Mouse (Mus musculus): ENCODE results near the gene Cenpk. TPM values are rescaled to one million over a fixed set of nuclear protein-coding genes. Genes with fewer than 3 reads are reported as not detected.

Cenpk gene
- polyA plus RNA-seq, 1 experiment from 2014 or later: 40.2 TPM

- Histone ChIP-seq H3K27me3 (ENCODE audit: control insufficient read depth, insufficient read depth, low read length) (no peaks in the 10 kb centered on the region), H3K4me3 (ENCODE audit: control insufficient read depth in 1 of 2, insufficient read depth in 1 of 2, low read depth in 1 of 2, low read length in 2 of 2) (peak overlapping the region; percentile 50 to 68), H3K4me1 (ENCODE audit: control insufficient read depth in 2 of 2, insufficient read depth in 2 of 2, low read length in 2 of 2) (peaks cover 0 to 6% of the 10 kb centered on the region in 2 experiments; a peak in 1 of 4 replicates), H3K9ac (ENCODE audit: low read length) (peak overlapping the region; percentile 86), H3K27ac (replicated peaks in 1 of 2; ENCODE audit: control insufficient read depth in 1 of 2, insufficient read depth in 1 of 2, low read depth in 2 of 2, low read length in 2 of 2) (peak overlapping the region; percentile 80 to 94), H3K9me3 (ENCODE audit: control insufficient read depth, low read length) (no peaks in the 10 kb centered on the region), H3K4me2 (ENCODE audit: low read length) (peak overlapping the region; percentile 79), H3K36me3 (ENCODE audit: control insufficient read depth, insufficient read depth, low read length) (no peaks in the 10 kb centered on the region)
- 0 out of 2 replicates have a peak, but pooled peaks have one; percentile 41 for ATAC-seq (ENCODE audit: insufficient number of reproducible peaks, insufficient read depth, low FRiP score, low read depth)
- 1% methylated on average over 7 of the region's 7 CpGs for WGBS
Observed at GRCm38 (mm10) chr13:104288226-104288859, 59.9 kb downstream of the Cenpk start.

GRCm38 (mm10) chr13:104289176-104289575 lies 60.8 kb downstream of the Cenpk start:
- H3K36me3 ChIP-seq (ENCODE audit: control insufficient read depth, insufficient read depth, low read length): no peaks in the 10 kb centered on the region
- peak overlapping the region in 1 of 2 experiments; percentile 94; a peak in 1 of 4 replicates for H3K27ac ChIP-seq (replicated peaks in 1 of 2; ENCODE audit: control insufficient read depth in 1 of 2, insufficient read depth in 1 of 2, low read depth in 2 of 2, low read length in 2 of 2)
- peaks cover 0 to 6% of the 10 kb centered on the region in 2 experiments; a peak in 1 of 4 replicates for H3K4me1 ChIP-seq (ENCODE audit: control insufficient read depth in 2 of 2, insufficient read depth in 2 of 2, low read length in 2 of 2)
- H3K4me3 ChIP-seq (ENCODE audit: control insufficient read depth in 1 of 2, insufficient read depth in 1 of 2, low read depth in 1 of 2, low read length in 2 of 2): peak overlapping the region in 1 of 2 experiments; percentile 50; a peak in 2 of 4 replicates
- H3K9ac ChIP-seq (ENCODE audit: low read length): peak overlapping the region; percentile 86
- H3K27me3 ChIP-seq (ENCODE audit: control insufficient read depth, insufficient read depth, low read length): no peaks in the 10 kb centered on the region
- peak overlapping the region; percentile 79 for H3K4me2 ChIP-seq (ENCODE audit: low read length)
- no peak for ATAC-seq (ENCODE audit: insufficient number of reproducible peaks, insufficient read depth, low FRiP score, low read depth)
- H3K9me3 ChIP-seq (ENCODE audit: control insufficient read depth, low read length): no peaks in the 10 kb centered on the region

- Histone ChIP-seq H3K9ac (ENCODE audit: low read length) (no peak overlapping the region), H3K4me1 (ENCODE audit: control insufficient read depth in 2 of 2, insufficient read depth in 2 of 2, low read length in 2 of 2) (peaks cover 0 to 10% of the 10 kb centered on the region in 2 experiments; a peak in 3 of 4 replicates), H3K27ac (replicated peaks in 1 of 2; ENCODE audit: control insufficient read depth in 1 of 2, insufficient read depth in 1 of 2, low read depth in 2 of 2, low read length in 2 of 2) (no peak overlapping the region), H3K4me2 (ENCODE audit: low read length) (no peak overlapping the region), H3K27me3 (ENCODE audit: control insufficient read depth, insufficient read depth, low read length) (no peaks in the 10 kb centered on the region), H3K9me3 (ENCODE audit: control insufficient read depth, low read length) (no peaks in the 10 kb centered on the region), H3K4me3 (ENCODE audit: control insufficient read depth in 1 of 2, insufficient read depth in 1 of 2, low read depth in 1 of 2, low read length in 2 of 2) (no peak overlapping the region), H3K36me3 (ENCODE audit: control insufficient read depth, insufficient read depth, low read length) (peaks cover 43% of the 10 kb centered on the region)
- 79% methylated on average over 1 of the region's 1 CpGs for WGBS
- no peak for ATAC-seq (ENCODE audit: insufficient number of reproducible peaks, insufficient read depth, low FRiP score, low read depth)
Observed at GRCm38 (mm10) chr13:104295472-104295871, 67.1 kb downstream of the Cenpk start.

Other genes starting within 250 kb of the Cenpk start
- 25.0 and 25.6 TPM in 2 replicates for gene Nln, start 119.0 kb upstream of the Cenpk start, polyA plus RNA-seq (2014; fragmentation: Nextera tagmentation; extraction: Ambion mirVana)
- gene Sgtb, start 118.9 kb upstream of the Cenpk start, polyA plus RNA-seq (2014; fragmentation: Nextera tagmentation; extraction: Ambion mirVana): 2.2 and 2.9 TPM in 2 replicates
- gene Trappc13, start 50.1 kb upstream of the Cenpk start, polyA plus RNA-seq (2014; fragmentation: Nextera tagmentation; extraction: Ambion mirVana): 48.7 and 51.3 TPM in 2 replicates
- gene Trim23, start 49.8 kb upstream of the Cenpk start, polyA plus RNA-seq (2014; fragmentation: Nextera tagmentation; extraction: Ambion mirVana): 15.0 and 17.2 TPM in 2 replicates
- 8.2 and 9.3 TPM in 2 replicates for gene Ppwd1, start 232 bp downstream of the Cenpk start, polyA plus RNA-seq (2014; fragmentation: Nextera tagmentation; extraction: Ambion mirVana)
- 9.8 and 10.7 TPM in 2 replicates for gene Adamts6, start 59.2 kb downstream of the Cenpk start, polyA plus RNA-seq (2014; fragmentation: Nextera tagmentation; extraction: Ambion mirVana)

All from heart, embryonic 14.5 days (tissue).